Mouse (Mus musculus) MEL (cell line): ENCODE data around the gene Wdr54. TPM values are rescaled to one million over a fixed set of nuclear protein-coding genes. Genes with fewer than 3 reads are reported as not detected.

Source experiments
- DNase-seq: peaks from one replicate; pipeline ENCODE4 v3.0.0; 2011; ENCODE audit warnings: low read depth, low spot score
- H3K27ac ChIP-seq: 2 replicates; pipeline ENCODE4 v1.5.1; 2012; ENCODE audit warnings: low read depth, mild to moderate bottlenecking, control low read depth, low read length, moderate library complexity; ENCODE audit not compliant: control insufficient read depth
- H3K27me3 ChIP-seq, 2 experiments: fragments of 150-350 bp in 1 of 2; sonication (generic) in 1 of 2; 2 replicates each; pipeline ENCODE4 v1.6.1; 2012; ENCODE audit warnings: low read length in 2 of 2, mild to moderate bottlenecking in 2 of 2, improper control_type of control experiment in 1 of 2, moderate library complexity in 1 of 2; ENCODE audit not compliant: insufficient read depth in 2 of 2, control insufficient read depth in 1 of 2
- H3K36me3 ChIP-seq, 2 experiments: 2 replicates each; pipeline ENCODE4 v1.6.1; 2012 to 2014; ENCODE audit warnings: low read length in 2 of 2, improper control_type of control experiment in 1 of 2, inconsistent platforms in 1 of 2, mild to moderate bottlenecking in 1 of 2; ENCODE audit not compliant: insufficient read depth in 2 of 2, control insufficient read depth in 1 of 2
- H3K4me1 ChIP-seq, 2 experiments: fragments of 150-350 bp in 1 of 2; sonication (generic) in 1 of 2; 2 replicates each; pipeline ENCODE4 v1.6.1; 2012; ENCODE audit warnings: low read length in 2 of 2, improper control_type of control experiment in 1 of 2, mild to moderate bottlenecking in 1 of 2; ENCODE audit not compliant: insufficient read depth in 2 of 2, control insufficient read depth in 1 of 2
- H3K4me3 ChIP-seq, 2 experiments: fragments of 150-350 bp in 1 of 2; sonication (generic) in 1 of 2; 2 replicates each; pipeline ENCODE4 v1.5.1; 2012; ENCODE audit warnings: low read depth in 2 of 2, low read length in 2 of 2, mild to moderate bottlenecking in 2 of 2, moderate library complexity in 2 of 2, control low read depth in 1 of 2, improper control_type of control experiment in 1 of 2; ENCODE audit not compliant: control insufficient read depth in 1 of 2, insufficient read depth in 1 of 2
- H3K79me2 ChIP-seq: 2 replicates; pipeline ENCODE4 v1.6.1; 2012; ENCODE audit warnings: mild to moderate bottlenecking, low read length, moderate library complexity; ENCODE audit not compliant: control insufficient read depth, poor library complexity, insufficient read depth
- H3K9ac ChIP-seq: 2 replicates; pipeline ENCODE4 v1.6.1; 2012; ENCODE audit warnings: low read depth, mild to moderate bottlenecking, control low read depth, low read length, moderate library complexity; ENCODE audit not compliant: control insufficient read depth, poor library complexity, severe bottlenecking
- H3K9me3 ChIP-seq: fragments of 150-350 bp; sonication (generic); replicated peaks from 2 replicates; pipeline ENCODE4 v1.6.1; 2012; ENCODE audit warnings: mild to moderate bottlenecking, low read length, improper control_type of control experiment, moderate library complexity; ENCODE audit not compliant: insufficient read depth
- BHLHE40 ChIP-seq: IDR thresholded peaks from 2 replicates; pipeline ENCODE4 v1.6.1; 2012; ENCODE audit warnings: low read depth, mild to moderate bottlenecking, inconsistent platforms, low read length, improper control_type of control experiment, borderline replicate concordance
- CHD1 ChIP-seq: IDR thresholded peaks from 2 replicates; pipeline ENCODE4 v1.6.1; 2012; ENCODE audit warnings: low read depth, mild to moderate bottlenecking, inconsistent platforms, low read length, improper control_type of control experiment
- CHD2 ChIP-seq: IDR thresholded peaks from 2 replicates; pipeline ENCODE4 v1.6.1; 2011; ENCODE audit warnings: low read length, improper control_type of control experiment
- CTCF ChIP-seq, 3 experiments: IDR thresholded peaks in 2 of 3; conservative IDR thresholded peaks in 1 of 3; 2 replicates each; pipeline ENCODE4 v1.5.1; 2011 to 2012; ENCODE audit warnings: low read length in 3 of 3, low read depth in 2 of 3, mild to moderate bottlenecking in 2 of 3, improper control_type of control experiment in 1 of 3, inconsistent platforms in 1 of 3, mixed read lengths in 1 of 3, moderate library complexity in 1 of 3; ENCODE audit not compliant: control insufficient read depth in 1 of 3, insufficient read depth in 1 of 3, poor library complexity in 1 of 3, severe bottlenecking in 1 of 3
- E2F4 ChIP-seq: IDR thresholded peaks from 2 replicates; pipeline ENCODE4 v1.6.1; 2011; ENCODE audit warnings: low read depth, low read length, improper control_type of control experiment, borderline replicate concordance
- ELF1 ChIP-seq: IDR thresholded peaks from 2 replicates; pipeline ENCODE4 v1.6.1; 2014; ENCODE audit warnings: low read depth, mild to moderate bottlenecking, inconsistent platforms, low read length, improper control_type of control experiment, moderate library complexity
- EP300 ChIP-seq, 2 experiments: IDR thresholded peaks; 2 replicates each; pipeline ENCODE4 v1.6.1; 2011; ENCODE audit warnings: improper control_type of control experiment in 2 of 2, low read length in 2 of 2, low read depth in 1 of 2, mild to moderate bottlenecking in 1 of 2
- ETS1 ChIP-seq: IDR thresholded peaks from 2 replicates; pipeline ENCODE4 v1.6.1; 2012; ENCODE audit warnings: low read depth, mild to moderate bottlenecking, inconsistent platforms, low read length, improper control_type of control experiment, moderate library complexity
- GABPA ChIP-seq: IDR thresholded peaks from 2 replicates; pipeline ENCODE4 v1.6.1; 2012; ENCODE audit warnings: low read depth, mild to moderate bottlenecking, inconsistent platforms, low read length, improper control_type of control experiment, moderate library complexity
- GATA1 ChIP-seq: IDR thresholded peaks from 2 replicates; pipeline ENCODE4 v1.6.1; 2011; ENCODE audit warnings: low read depth, low read length, improper control_type of control experiment
- HCFC1 ChIP-seq: IDR thresholded peaks from 2 replicates; pipeline ENCODE4 v1.6.1; 2012; ENCODE audit warnings: low read depth, mild to moderate bottlenecking, inconsistent platforms, low read length, improper control_type of control experiment, moderate library complexity
- JUND ChIP-seq: IDR thresholded peaks from 2 replicates; pipeline ENCODE4 v1.6.1; 2011; ENCODE audit warnings: low read depth, mild to moderate bottlenecking, improper control_type of control experiment, low read length
- KAT2A ChIP-seq: conservative IDR thresholded peaks from 2 replicates; pipeline ENCODE4 v1.6.1; 2012; ENCODE audit warnings: low read depth, low read length, improper control_type of control experiment, inconsistent platforms
- MAFK ChIP-seq: IDR thresholded peaks from 2 replicates; pipeline ENCODE4 v1.6.1; 2011; ENCODE audit warnings: low read depth, mild to moderate bottlenecking, low read length, improper control_type of control experiment, borderline replicate concordance
- MAX ChIP-seq: IDR thresholded peaks from 2 replicates; pipeline ENCODE4 v1.6.1; 2011; ENCODE audit warnings: low read length, improper control_type of control experiment
- MAZ ChIP-seq: IDR thresholded peaks from 2 replicates; pipeline ENCODE4 v1.6.1; 2012; ENCODE audit warnings: low read depth, mild to moderate bottlenecking, inconsistent platforms, low read length, improper control_type of control experiment
- MXI1 ChIP-seq: IDR thresholded peaks from 2 replicates; pipeline ENCODE4 v1.6.1; 2011; ENCODE audit warnings: mild to moderate bottlenecking, low read depth, low read length, improper control_type of control experiment
- MYC ChIP-seq: IDR thresholded peaks from 2 replicates; pipeline ENCODE4 v1.6.1; 2011; ENCODE audit warnings: low read depth, mild to moderate bottlenecking, low read length, improper control_type of control experiment, moderate library complexity
- NELFE ChIP-seq: IDR thresholded peaks from 2 replicates; pipeline ENCODE4 v1.6.1; 2011; ENCODE audit warnings: low read depth, low read length, improper control_type of control experiment
- NRF1 ChIP-seq: IDR thresholded peaks from 2 replicates; pipeline ENCODE4 v1.6.1; 2014; ENCODE audit warnings: low read depth, mild to moderate bottlenecking, inconsistent platforms, low read length, improper control_type of control experiment, moderate library complexity; ENCODE audit not compliant: poor library complexity, insufficient read depth, severe bottlenecking
- POLR2A ChIP-seq, 2 experiments: IDR thresholded peaks; 2 replicates each; pipeline ENCODE4 v1.6.1; 2011 to 2012; ENCODE audit warnings: low read length in 2 of 2, mild to moderate bottlenecking in 2 of 2, control low read depth in 1 of 2, improper control_type of control experiment in 1 of 2, low read depth in 1 of 2, moderate library complexity in 1 of 2; ENCODE audit not compliant: control insufficient read depth in 1 of 2, insufficient read depth in 1 of 2, poor library complexity in 1 of 2
- POLR2AphosphoS2 ChIP-seq: IDR thresholded peaks from 2 replicates; pipeline ENCODE4 v1.6.1; 2011; ENCODE audit warnings: low read length, improper control_type of control experiment
- POLR2AphosphoS5 ChIP-seq: IDR thresholded peaks from 2 replicates; pipeline ENCODE4 v1.6.1; 2012; ENCODE audit warnings: low read depth, borderline replicate concordance, mild to moderate bottlenecking, inconsistent platforms, low read length, moderate library complexity, mixed read lengths
- RAD21 ChIP-seq: IDR thresholded peaks from 2 replicates; pipeline ENCODE4 v1.6.1; 2011; ENCODE audit warnings: mild to moderate bottlenecking, low read depth, low read length, improper control_type of control experiment
- RCOR1 ChIP-seq: IDR thresholded peaks from 2 replicates; pipeline ENCODE4 v1.6.1; 2012; ENCODE audit warnings: low read depth, mild to moderate bottlenecking, inconsistent platforms, low read length, improper control_type of control experiment
- SIN3A ChIP-seq: IDR thresholded peaks from 2 replicates; pipeline ENCODE4 v1.6.1; 2012; ENCODE audit warnings: low read length, improper control_type of control experiment, inconsistent platforms
- SMC3 ChIP-seq: IDR thresholded peaks from 2 replicates; pipeline ENCODE4 v1.6.1; 2011; ENCODE audit warnings: low read depth, low read length, improper control_type of control experiment
- TBP ChIP-seq: IDR thresholded peaks from 2 replicates; pipeline ENCODE4 v1.8.0; 2011; ENCODE audit warnings: low read depth, low read length, improper control_type of control experiment
- TCF12 ChIP-seq: IDR thresholded peaks from 2 replicates; pipeline ENCODE4 v1.6.1; 2014; ENCODE audit warnings: low read depth, mild to moderate bottlenecking, inconsistent platforms, low read length, improper control_type of control experiment, moderate library complexity
- USF1 ChIP-seq: IDR thresholded peaks from 2 replicates; pipeline ENCODE4 v1.6.1; 2014; ENCODE audit warnings: low read depth, mild to moderate bottlenecking, inconsistent platforms, low read length, improper control_type of control experiment, moderate library complexity
- USF2 ChIP-seq, 2 experiments: IDR thresholded peaks; 2 replicates each; pipeline ENCODE4 v1.6.1; 2011 to 2012; ENCODE audit warnings: improper control_type of control experiment in 2 of 2, low read length in 2 of 2, borderline replicate concordance in 1 of 2, inconsistent platforms in 1 of 2, low read depth in 1 of 2, mild to moderate bottlenecking in 1 of 2; ENCODE audit not compliant: insufficient read depth in 1 of 2
- ZC3H11A ChIP-seq: IDR thresholded peaks from 2 replicates; pipeline ENCODE4 v1.6.1; 2012; ENCODE audit warnings: low read depth, mild to moderate bottlenecking, inconsistent platforms, low read length, improper control_type of control experiment
- ZKSCAN1 ChIP-seq: IDR thresholded peaks from 2 replicates; pipeline ENCODE4 v1.6.1; 2012; ENCODE audit warnings: low read depth, mild to moderate bottlenecking, inconsistent platforms, low read length, improper control_type of control experiment, moderate library complexity
- ZMIZ1 ChIP-seq: IDR thresholded peaks from 2 replicates; pipeline ENCODE4 v1.6.1; 2012; ENCODE audit warnings: low read depth, mild to moderate bottlenecking, inconsistent platforms, low read length, improper control_type of control experiment, moderate library complexity
- ZNF384 ChIP-seq: IDR thresholded peaks from 2 replicates; pipeline ENCODE4 v1.6.1; 2012; ENCODE audit warnings: low read depth, mild to moderate bottlenecking, inconsistent platforms, low read length, improper control_type of control experiment
- polyA plus RNA-seq, 2 experiments: library from polyadenylated mRNA; stranded (reverse) in 1 of 2; unstranded in 1 of 2; fragments of >175 nt in 1 of 2; fragments of >200 nt in 1 of 2; gene quantifications; 2 replicates each; pipeline versions ENCODE4 v1.2.1 to v1.2.4; 2012; ENCODE audit warnings: low replicate concordance in 2 of 2, low read depth in 1 of 2; ENCODE audit not compliant: insufficient read length in 2 of 2, insufficient read depth in 1 of 2, missing spikeins in 1 of 2
- total RNA-seq: library from RNA; depleted of rRNA; stranded (reverse); fragments of 300-350 nt; gene quantifications from 2 replicates; pipeline ENCODE4 v1.2.3, GENCODE M21; 2012

The Wdr54 gene
- total and polyA plus RNA-seq, 3 experiments: 3.2 to 4.6 TPM; not detected in 1

- Histone ChIP-seq H3K27ac (peak within 1 kb of the TSS; percentile 75), H3K79me2 (peaks cover 12% of the 10 kb centered on the region), H3K4me3 (peak within 1 kb of the TSS; percentile 79 to 93), H3K4me1 (no peaks in the 10 kb centered on the region; a peak in 1 of 4 replicates), H3K27me3 (no peaks in the 10 kb centered on the region), H3K36me3 (peaks cover 0 to 9% of the 10 kb centered on the region in 2 experiments; a peak in 3 of 4 replicates), H3K9me3 (no peaks in the 10 kb centered on the region), H3K9ac (peak within 1 kb of the TSS; percentile 86)
- peak; percentile 84 for DNase-seq
- TF ChIP-seq RAD21: no peak
- TF ChIP-seq GATA1: no peak
- no peak for TF ChIP-seq MAFK
- no peak for TF ChIP-seq SMC3
- no peak for TF ChIP-seq USF1
- TF ChIP-seq HCFC1: peak; percentile 95
- no peak for TF ChIP-seq BHLHE40
- no peak for TF ChIP-seq ZC3H11A
- TF ChIP-seq ELF1: peak; percentile 55; the same call in 1 of the 2 replicates
- peak; percentile 9 for TF ChIP-seq ZKSCAN1
- TF ChIP-seq MAX: 0 out of 2 replicates have a peak, but pooled peaks have one; percentile 39
- peak; percentile 67 for TF ChIP-seq TBP
- 0 out of 2 replicates have a peak, but pooled peaks have one; percentile 51 for TF ChIP-seq MAZ
- TF ChIP-seq ZMIZ1: no peak
- TF ChIP-seq NELFE: peak; percentile 87
- TF ChIP-seq KAT2A: no peak; the same call in 1 of the 2 replicates
- TF ChIP-seq ETS1: no peak
- 0 out of 6 replicates have a peak, but pooled peaks of 1 of the 3 experiments have one; percentile 0 for TF ChIP-seq CTCF (IDR thresholded peaks at IDR 0.05 in 2 of 3, conservative IDR thresholded peaks at IDR 0.05 in 1 of 3; ENCODE audit: control insufficient read depth in 1 of 3, insufficient read depth in 1 of 3, low read depth in 2 of 3, low read length in 3 of 3, poor library complexity in 1 of 3, severe bottlenecking in 1 of 3)
- TF ChIP-seq E2F4: no peak
- TF ChIP-seq CHD2: no peak; the same call in none of the 2 replicates
- TF ChIP-seq EP300 (IDR thresholded peaks at IDR 0.05; ENCODE audit: low read depth in 1 of 2, low read length in 2 of 2): no peak
- TF ChIP-seq MXI1: no peak; the same call in 1 of the 2 replicates
- no peak for TF ChIP-seq ZNF384
- TF ChIP-seq JUND: no peak
- 0 out of 2 replicates have a peak, but pooled peaks have one; percentile 41 for TF ChIP-seq MYC
- peak; percentile 67 to 94; a peak in 3 of 4 replicates for TF ChIP-seq POLR2A (IDR thresholded peaks at IDR 0.05; ENCODE audit: control insufficient read depth in 1 of 2, insufficient read depth in 1 of 2, low read depth in 1 of 2, low read length in 2 of 2, poor library complexity in 1 of 2)
- TF ChIP-seq SIN3A: 0 out of 2 replicates have a peak, but pooled peaks have one; percentile 64
- TF ChIP-seq CHD1: no peak
- no peak for TF ChIP-seq RCOR1
- no peak for TF ChIP-seq USF2 (IDR thresholded peaks at IDR 0.05; ENCODE audit: borderline replicate concordance in 1 of 2, insufficient read depth in 1 of 2, low read depth in 1 of 2, low read length in 2 of 2)
- TF ChIP-seq GABPA: no peak
- peak; percentile 90 for TF ChIP-seq POLR2AphosphoS2
- no peak for TF ChIP-seq NRF1
- TF ChIP-seq TCF12: peak; percentile 53
- TF ChIP-seq POLR2AphosphoS5: peak; percentile 84; the same call in 1 of the 2 replicates
Observed at GRCm38 (mm10) chr6:83108762-83109668, 47.2 kb downstream of the Wdr54 start, which contains the start of gene Mrpl53. Gene Mrpl53, plus strand, starts transcription at chr6:83109040.
